ENCODE assay signal across 23 mouse cellular contexts in genomic region chr12:105852798-105853197, GRCm38 (mm10).
DNase-seq lines count a peak whose midpoint lies in the region; ATAC-seq lines count a peak whose summit lies in the region.
"Had no signal": no experiment of that assay in that cellular context is flagged by ENCODE, and none has a peak within 500 bp of the region (broad histone marks: within the 10 kb centered on the region; RNA-seq: fewer than 3 reads in every experiment).

No protein-coding gene starts in this region.

- DNase-seq in forebrain, embryonic 11.5 days (ENCODE audit: low spot score) = no peak
- no peak for DNase-seq in hindbrain, embryonic 14.5 days (ENCODE audit: low spot score)
- no peak for DNase-seq in adrenal gland, postnatal 10 days
- DNase-seq: adrenal gland, postnatal 14 days; cerebellum, adult 11-12 months; cerebellum, adult 9-11 months; embryo, embryonic 11 days; heart, postnatal 14 days; kidney, adult 18-20 months; kidney, postnatal 25 days; thymus, postnatal 4 days had no signal

- no peak overlapping the region for H3K9ac ChIP-seq in forebrain, embryonic 12.5 days
- H3K9ac ChIP-seq in forebrain, embryonic 11.5 days (ENCODE audit: low read length) = no peak overlapping the region
- H3K9ac ChIP-seq in hindbrain, embryonic 13.5 days = peak overlapping the region; percentile 19
- H3K9ac ChIP-seq in hindbrain, embryonic 14.5 days = no peak overlapping the region
- no peak overlapping the region for H3K9ac ChIP-seq in neural tube, embryonic 12.5 days
- no peak overlapping the region for H3K9ac ChIP-seq in neural tube, embryonic 15.5 days (replicated peaks)
- H3K9ac ChIP-seq: embryonic facial prominence, embryonic 12.5 days; kidney, embryonic 15.5 days; limb, embryonic 13.5 days; lung, embryonic 15.5 days had no signal

- ATAC-seq in forebrain, embryonic 12.5 days (ENCODE audit: low FRiP score) = peak; percentile 53; the same call in 1 of the 2 replicates
- no peak for ATAC-seq in forebrain, embryonic 11.5 days (replicated peaks; ENCODE audit: low FRiP score)
- peak; percentile 60 for ATAC-seq in hindbrain, embryonic 13.5 days (ENCODE audit: low FRiP score)
- ATAC-seq in hindbrain, embryonic 14.5 days (ENCODE audit: low FRiP score) = no peak
- peak; percentile 19; the same call in 1 of the 2 replicates for ATAC-seq in neural tube, embryonic 12.5 days (ENCODE audit: low FRiP score, low read depth)
- ATAC-seq in neural tube, embryonic 15.5 days (ENCODE audit: low FRiP score) = no peak
- ATAC-seq: Patski had no signal

- H3K9me3 ChIP-seq in forebrain, embryonic 12.5 days = no peaks in the 10 kb centered on the region
- H3K9me3 ChIP-seq in forebrain, embryonic 11.5 days (ENCODE audit: control insufficient read depth, low read length) = no peaks in the 10 kb centered on the region
- no peaks in the 10 kb centered on the region for H3K9me3 ChIP-seq in hindbrain, embryonic 13.5 days
- no peaks in the 10 kb centered on the region for H3K9me3 ChIP-seq in hindbrain, embryonic 14.5 days (ENCODE audit: control insufficient read depth, low read length)
- H3K9me3 ChIP-seq in neural tube, embryonic 12.5 days = no peaks in the 10 kb centered on the region
- H3K9me3 ChIP-seq in neural tube, embryonic 15.5 days (replicated peaks) = no peaks in the 10 kb centered on the region
- H3K9me3 ChIP-seq: embryonic facial prominence, embryonic 12.5 days; hindbrain, embryonic 10.5 days; kidney, embryonic 15.5 days; limb, embryonic 13.5 days; lung, embryonic 15.5 days had no signal

- no peak overlapping the region for H3K4me3 ChIP-seq in forebrain, embryonic 12.5 days (replicated peaks)
- H3K4me3 ChIP-seq in forebrain, embryonic 11.5 days (ENCODE audit: low read depth, low read length) = no peak overlapping the region
- no peak overlapping the region for H3K4me3 ChIP-seq in hindbrain, embryonic 13.5 days
- no peak overlapping the region for H3K4me3 ChIP-seq in hindbrain, embryonic 14.5 days (replicated peaks; ENCODE audit: low read length)
- no peak overlapping the region for H3K4me3 ChIP-seq in neural tube, embryonic 12.5 days
- H3K4me3 ChIP-seq in neural tube, embryonic 15.5 days (replicated peaks) = no peak overlapping the region
- H3K4me3 ChIP-seq: embryonic facial prominence, embryonic 12.5 days; hindbrain, embryonic 10.5 days; kidney, embryonic 15.5 days; left cerebral cortex, adult 2 months; limb, embryonic 13.5 days; lung, embryonic 15.5 days had no signal

- H3K27me3 ChIP-seq in forebrain, embryonic 12.5 days = no peaks in the 10 kb centered on the region
- no peaks in the 10 kb centered on the region for H3K27me3 ChIP-seq in forebrain, embryonic 11.5 days (ENCODE audit: control insufficient read depth, insufficient read depth, low read length)
- no peaks in the 10 kb centered on the region for H3K27me3 ChIP-seq in hindbrain, embryonic 13.5 days
- no peaks in the 10 kb centered on the region for H3K27me3 ChIP-seq in hindbrain, embryonic 14.5 days (ENCODE audit: control insufficient read depth, insufficient read depth, low read length)
- no peaks in the 10 kb centered on the region for H3K27me3 ChIP-seq in neural tube, embryonic 12.5 days (replicated peaks)
- H3K27me3 ChIP-seq in neural tube, embryonic 15.5 days (replicated peaks) = no peaks in the 10 kb centered on the region
- H3K27me3 ChIP-seq: embryonic facial prominence, embryonic 12.5 days; kidney, embryonic 15.5 days; limb, embryonic 13.5 days; lung, embryonic 15.5 days; Patski had no signal

- WGBS in forebrain, embryonic 12.5 days = 42% methylated on average over 7 of the region's 7 CpGs
- WGBS in forebrain, embryonic 11.5 days = 53% methylated on average over 7 of the region's 7 CpGs
- WGBS in hindbrain, embryonic 13.5 days = 26% methylated on average over 7 of the region's 7 CpGs
- 29% methylated on average over 7 of the region's 7 CpGs for WGBS in hindbrain, embryonic 14.5 days
- WGBS in neural tube, embryonic 12.5 days = 52% methylated on average over 7 of the region's 7 CpGs
- 35% methylated on average over 7 of the region's 7 CpGs for WGBS in neural tube, embryonic 15.5 days

- no peak overlapping the region for H3K4me2 ChIP-seq in forebrain, embryonic 12.5 days
- H3K4me2 ChIP-seq in forebrain, embryonic 11.5 days (ENCODE audit: low read depth, low read length, severe bottlenecking) = no peak overlapping the region
- H3K4me2 ChIP-seq in hindbrain, embryonic 13.5 days = no peak overlapping the region
- no peak overlapping the region for H3K4me2 ChIP-seq in hindbrain, embryonic 14.5 days (replicated peaks)
- no peak overlapping the region for H3K4me2 ChIP-seq in neural tube, embryonic 12.5 days (replicated peaks)
- no peak overlapping the region for H3K4me2 ChIP-seq in neural tube, embryonic 15.5 days
- H3K4me2 ChIP-seq: embryonic facial prominence, embryonic 12.5 days; kidney, embryonic 15.5 days; limb, embryonic 13.5 days; liver, embryonic 11.5 days; lung, embryonic 15.5 days had no signal

- no peak overlapping the region for H3K27ac ChIP-seq in forebrain, embryonic 12.5 days
- no peak overlapping the region for H3K27ac ChIP-seq in forebrain, embryonic 11.5 days (ENCODE audit: low read depth, low read length)
- H3K27ac ChIP-seq in hindbrain, embryonic 13.5 days = peak overlapping the region; percentile 60
- H3K27ac ChIP-seq in hindbrain, embryonic 14.5 days = no peak overlapping the region
- 0 out of 2 replicates have a peak overlapping the region, but pooled peaks have one; percentile 10 for H3K27ac ChIP-seq in neural tube, embryonic 12.5 days
- H3K27ac ChIP-seq in neural tube, embryonic 15.5 days (replicated peaks) = no peak overlapping the region
- H3K27ac ChIP-seq: embryonic facial prominence, embryonic 12.5 days; hindbrain, embryonic 10.5 days; kidney, embryonic 15.5 days; left cerebral cortex, adult 2 months; limb, embryonic 13.5 days; lung, embryonic 15.5 days had no signal

- H3K4me1 ChIP-seq in forebrain, embryonic 12.5 days = peaks cover 47% of the 10 kb centered on the region
- no peaks in the 10 kb centered on the region; the same call in 1 of the 2 replicates for H3K4me1 ChIP-seq in forebrain, embryonic 11.5 days (replicated peaks; ENCODE audit: control insufficient read depth, insufficient read depth, low read length)
- H3K4me1 ChIP-seq in hindbrain, embryonic 13.5 days (replicated peaks) = peaks cover 56% of the 10 kb centered on the region
- H3K4me1 ChIP-seq in hindbrain, embryonic 14.5 days (replicated peaks; ENCODE audit: control insufficient read depth, insufficient read depth, low read length) = peaks cover 21% of the 10 kb centered on the region
- H3K4me1 ChIP-seq in neural tube, embryonic 12.5 days = peaks cover 16% of the 10 kb centered on the region
- H3K4me1 ChIP-seq in neural tube, embryonic 15.5 days = peaks cover 42% of the 10 kb centered on the region
- H3K4me1 ChIP-seq: lung, embryonic 15.5 days had no signal

- no peaks in the 10 kb centered on the region for H3K36me3 ChIP-seq in forebrain, embryonic 12.5 days (replicated peaks)
- no peaks in the 10 kb centered on the region for H3K36me3 ChIP-seq in forebrain, embryonic 11.5 days (ENCODE audit: control insufficient read depth, insufficient read depth, low read length)
- no peaks in the 10 kb centered on the region for H3K36me3 ChIP-seq in hindbrain, embryonic 13.5 days
- no peaks in the 10 kb centered on the region for H3K36me3 ChIP-seq in hindbrain, embryonic 14.5 days (replicated peaks; ENCODE audit: control insufficient read depth, insufficient read depth)
- no peaks in the 10 kb centered on the region for H3K36me3 ChIP-seq in neural tube, embryonic 12.5 days
- H3K36me3 ChIP-seq in neural tube, embryonic 15.5 days = no peaks in the 10 kb centered on the region
- H3K36me3 ChIP-seq: embryonic facial prominence, embryonic 12.5 days; hindbrain, embryonic 10.5 days; kidney, embryonic 15.5 days; limb, embryonic 13.5 days; lung, embryonic 15.5 days had no signal

Comparison
In these comparisons a context has a peak if more than half of its experiments do, and no peak if none do; other contexts are left out.
1. ATAC-seq: peak in forebrain, embryonic 12.5 days (single experiment), hindbrain, embryonic 13.5 days (single experiment) and neural tube, embryonic 12.5 days (single experiment); none in forebrain, embryonic 11.5 days (single experiment), hindbrain, embryonic 14.5 days (single experiment) and neural tube, embryonic 15.5 days (single experiment).
2. H3K27ac ChIP-seq: peak in hindbrain, embryonic 13.5 days (single experiment) and neural tube, embryonic 12.5 days (single experiment); none in forebrain, embryonic 12.5 days (single experiment), forebrain, embryonic 11.5 days (single experiment), hindbrain, embryonic 14.5 days (single experiment) and neural tube, embryonic 15.5 days (single experiment).